Mouse (Mus musculus) bone marrow, adult 2 months (tissue): ENCODE measurements around the gene Adam6b.

Experiments
- CTCF ChIP-seq: fragments of 200-500 bp; IDR thresholded peaks from 2 replicates; pipeline ENCODE4 v1.5.1; 2011; ENCODE audit warnings: low read length, control low read depth; ENCODE audit not compliant: control insufficient read depth, insufficient read depth
- POLR2A ChIP-seq: fragments of 200-500 bp; IDR thresholded peaks from 2 replicates; pipeline ENCODE4 v1.6.1; 2011; ENCODE audit warnings: low read depth, mild to moderate bottlenecking, control low read depth, low read length, borderline replicate concordance; ENCODE audit not compliant: control insufficient read depth

DNA sequence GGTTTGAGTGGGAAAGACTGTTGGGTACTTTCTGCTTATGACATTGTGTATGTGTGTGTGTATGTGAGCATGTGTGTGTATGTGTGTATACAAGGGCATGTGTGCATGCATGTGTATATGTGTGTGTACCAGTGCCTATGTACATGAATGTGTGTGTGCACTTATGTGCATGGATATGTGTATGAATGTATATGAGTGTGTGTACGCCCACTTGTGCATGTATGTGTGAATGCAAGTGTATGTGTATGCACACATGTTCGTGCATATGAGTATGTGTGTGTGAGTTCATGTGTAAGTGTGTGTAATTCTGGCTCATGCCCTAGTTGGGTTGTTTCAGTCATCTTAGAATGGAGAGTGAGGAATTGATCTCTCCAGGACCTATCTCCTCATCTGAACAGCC lies 36.6 kb downstream of the Adam6b start:
- TF ChIP-seq POLR2A (no peak), CTCF (no peak)
